Mouse (Mus musculus): ENCODE data around the gene Fam83g.

The Fam83g gene

GRCm38 (mm10) chr11:61715130-61715529 lies 31.2 kb downstream of the Fam83g start:
- no peak for DNase-seq (ENCODE audit: low read depth, low spot score)

- DNase-seq (ENCODE audit: low read depth, low spot score), result no peak
Measured at GRCm38 (mm10) chr11:61717990-61718389, 34.1 kb downstream of the Fam83g start.

GRCm38 (mm10) chr11:61719387-61719786 lies 35.5 kb downstream of the Fam83g start:
- no peak for DNase-seq (ENCODE audit: low read depth, low spot score)

GRCm38 (mm10) chr11:61719826-61720225 lies 35.9 kb downstream of the Fam83g start:
- no peak for DNase-seq (ENCODE audit: low read depth, low spot score)

- no peak for DNase-seq (ENCODE audit: low read depth, low spot score)
Measured at GRCm38 (mm10) chr11:61720636-61721035, 36.7 kb downstream of the Fam83g start, which contains the start of gene Slc5a10. Gene Slc5a10 (minus strand): TSS chr11:61720826.

GRCm38 (mm10) chr11:61722077-61722476 lies 38.2 kb downstream of the Fam83g start:
- no peak for DNase-seq (ENCODE audit: low read depth, low spot score)

- no peak for DNase-seq (ENCODE audit: low read depth, low spot score)
Measured at GRCm38 (mm10) chr11:61728037-61728436, 44.1 kb downstream of the Fam83g start.

- no peak for DNase-seq (ENCODE audit: low read depth, low spot score)
Measured at GRCm38 (mm10) chr11:61732672-61733071, 48.8 kb downstream of the Fam83g start.

- no peak for DNase-seq (ENCODE audit: low read depth, low spot score)
Measured at GRCm38 (mm10) chr11:61737290-61737689, 53.4 kb downstream of the Fam83g start.

- DNase-seq (ENCODE audit: low read depth, low spot score), result no peak
Measured at GRCm38 (mm10) chr11:61740500-61740899, 56.6 kb downstream of the Fam83g start.

- no peak for DNase-seq (ENCODE audit: low read depth, low spot score)
Measured at GRCm38 (mm10) chr11:61743768-61744167, 59.9 kb downstream of the Fam83g start.

GRCm38 (mm10) chr11:61744460-61744859 lies 60.6 kb downstream of the Fam83g start:
- no peak for DNase-seq (ENCODE audit: low read depth, low spot score)

GRCm38 (mm10) chr11:61745781-61746180 lies 61.9 kb downstream of the Fam83g start:
- no peak for DNase-seq (ENCODE audit: low read depth, low spot score)

GRCm38 (mm10) chr11:61747161-61747560 lies 63.3 kb downstream of the Fam83g start:
- DNase-seq (ENCODE audit: low read depth, low spot score), result no peak

GRCm38 (mm10) chr11:61751612-61752011 lies 67.7 kb downstream of the Fam83g start:
- DNase-seq (ENCODE audit: low read depth, low spot score), result peak; percentile 6

GRCm38 (mm10) chr11:61757151-61757550 lies 73.3 kb downstream of the Fam83g start:
- no peak for DNase-seq (ENCODE audit: low read depth, low spot score)

Measured in mesoderm, embryonic 11.5 days (tissue).